Mouse (Mus musculus) small intestine, adult 2 months (tissue): Measurements from ENCODE around the gene Cldn7. TPM values are rescaled to one million over a fixed set of nuclear protein-coding genes. Genes with fewer than 3 reads are reported as not detected.

ENCODE experiments used
- H3K27ac ChIP-seq: fragments of 200-500 bp; 2 replicates; pipeline ENCODE4 v1.5.1; 2012; ENCODE audit warnings: low read depth, low read length, control low read depth, inconsistent platforms; ENCODE audit not compliant: insufficient read depth
- H3K27me3 ChIP-seq: fragments of 200-500 bp; 2 replicates; pipeline ENCODE4 v1.6.1; 2012; ENCODE audit warnings: mild to moderate bottlenecking, moderate library complexity, low read length, inconsistent platforms; ENCODE audit not compliant: control insufficient read depth, insufficient read depth
- H3K36me3 ChIP-seq: fragments of 200-500 bp; 2 replicates; pipeline ENCODE4 v1.6.1; 2012; ENCODE audit warnings: mild to moderate bottlenecking, low read length, control low read depth, inconsistent platforms; ENCODE audit not compliant: control insufficient read depth, insufficient read depth
- H3K4me1 ChIP-seq: fragments of 200-500 bp; 2 replicates; pipeline ENCODE4 v1.6.1; 2012; ENCODE audit warnings: low read length, inconsistent platforms, mixed read lengths; ENCODE audit not compliant: control insufficient read depth, insufficient read depth, insufficient read length
- H3K4me3 ChIP-seq: fragments of 200-500 bp; 2 replicates; pipeline ENCODE4 v1.5.1; 2012; ENCODE audit warnings: low read depth, mild to moderate bottlenecking, control low read depth, inconsistent platforms, low read length, moderate library complexity
- CTCF ChIP-seq: fragments of 200-500 bp; IDR thresholded peaks from 2 replicates; pipeline ENCODE4 v1.5.1; 2012; ENCODE audit warnings: low read depth, mild to moderate bottlenecking, control low read depth, inconsistent platforms, low read length, moderate library complexity, mixed read lengths; ENCODE audit not compliant: insufficient replicate concordance, insufficient read length; ENCODE audit errors: extremely low read depth
- POLR2A ChIP-seq: fragments of 200-500 bp; IDR thresholded peaks from 2 replicates; pipeline ENCODE4 v1.6.1; 2012; ENCODE audit warnings: low read depth, mild to moderate bottlenecking, control low read depth, inconsistent platforms, low read length, moderate library complexity
- WGBS: fragments of 180-500 bp; shearing (Covaris S2); methylation state at CpG from one replicate; pipeline ENCODE4 v1.1.7; 2018; 5-methylcytosine and 5-hydroxymethylcytosine counted together
- polyA plus RNA-seq: library from polyadenylated mRNA; depleted of rRNA; stranded (reverse); fragments of >200 nt; gene quantifications from 2 replicates; pipeline ENCODE4 v1.2.3, GENCODE M21; 2012

Gene Cldn7
- polyA plus RNA-seq, 1 experiment: 1,844 TPM

- Histone ChIP-seq H3K27ac (no peak overlapping the region), H3K36me3 (no peaks in the 10 kb centered on the region), H3K4me1 (peaks cover 11% of the 10 kb centered on the region), H3K4me3 (no peak overlapping the region), H3K27me3 (peaks cover 11% of the 10 kb centered on the region; the same call in 1 of the 2 replicates)
- WGBS: 11% methylated on average over 6 of the region's 6 CpGs
- TF ChIP-seq POLR2A: no peak
- TF ChIP-seq CTCF: no peak
These were observed 29.9 kb upstream of the Cldn7 start for GRCm38 (mm10) chr11:69934681-69935080.

- Histone ChIP-seq H3K27me3 (peaks cover 11% of the 10 kb centered on the region; the same call in 1 of the 2 replicates), H3K4me1 (peaks cover 11% of the 10 kb centered on the region), H3K27ac (no peak within 1 kb of the TSS), H3K36me3 (no peaks in the 10 kb centered on the region), H3K4me3 (peak within 1 kb of the TSS; percentile 49)
- no peak for TF ChIP-seq CTCF
- TF ChIP-seq POLR2A: no peak
- 2% methylated on average over 49 of the region's 62 CpGs for WGBS
These were observed 29.3 kb upstream of the Cldn7 start, which contains the start of gene Ybx2 for GRCm38 (mm10) chr11:69935137-69935879. Gene Ybx2, plus strand, starts transcription at chr11:69935796.

GRCm38 (mm10) chr11:69936156-69936555, 28.4 kb upstream of the Cldn7 start:
- no peak for TF ChIP-seq POLR2A
- no peak for TF ChIP-seq CTCF
- Histone ChIP-seq H3K27me3 (peaks cover 11% of the 10 kb centered on the region; the same call in 1 of the 2 replicates), H3K4me1 (peaks cover 11% of the 10 kb centered on the region), H3K36me3 (no peaks in the 10 kb centered on the region), H3K4me3 (peak overlapping the region; percentile 49), H3K27ac (no peak overlapping the region)
- WGBS: 2% methylated on average over 30 of the region's 30 CpGs

- H3K4me1 ChIP-seq: peaks cover 11% of the 10 kb centered on the region
- 10% methylated on average over 9 of the region's 9 CpGs for WGBS
- H3K27ac ChIP-seq: 0 out of 2 replicates have a peak overlapping the region, but pooled peaks have one; percentile 13
- H3K27me3 ChIP-seq: peaks cover 11% of the 10 kb centered on the region; the same call in 1 of the 2 replicates
- no peak overlapping the region for H3K4me3 ChIP-seq
- TF ChIP-seq CTCF (no peak), POLR2A (no peak)
- no peaks in the 10 kb centered on the region for H3K36me3 ChIP-seq
These were observed 27.7 kb upstream of the Cldn7 start for GRCm38 (mm10) chr11:69936714-69937347.

- Histone ChIP-seq H3K27me3 (peaks cover 11% of the 10 kb centered on the region; the same call in 1 of the 2 replicates), H3K36me3 (no peaks in the 10 kb centered on the region), H3K4me3 (no peak overlapping the region), H3K27ac (no peak overlapping the region), H3K4me1 (peaks cover 11% of the 10 kb centered on the region)
- WGBS: 29% methylated on average over 4 of the region's 4 CpGs
- TF ChIP-seq CTCF (no peak), POLR2A (no peak)
These were observed 27.2 kb upstream of the Cldn7 start for GRCm38 (mm10) chr11:69937385-69937784.

- Histone ChIP-seq H3K4me1 (peaks cover 11% of the 10 kb centered on the region), H3K27me3 (peaks cover 11% of the 10 kb centered on the region; the same call in 1 of the 2 replicates), H3K27ac (no peak overlapping the region), H3K4me3 (no peak overlapping the region), H3K36me3 (no peaks in the 10 kb centered on the region)
- WGBS: 72% methylated on average over 5 of the region's 5 CpGs
- no peak for TF ChIP-seq CTCF
- TF ChIP-seq POLR2A: no peak
These were observed 26.7 kb upstream of the Cldn7 start for GRCm38 (mm10) chr11:69937834-69938233.

GRCm38 (mm10) chr11:69938401-69938979, 26.1 kb upstream of the Cldn7 start:
- 39% methylated on average over 9 of the region's 9 CpGs for whole genome bisulfite sequencing
- peaks cover 11% of the 10 kb centered on the region for H3K4me1 ChIP-seq
- TF ChIP-seq CTCF (no peak), POLR2A (no peak)
- no peak overlapping the region for H3K4me3 ChIP-seq
- H3K27me3 ChIP-seq: peaks cover 11% of the 10 kb centered on the region; the same call in 1 of the 2 replicates
- H3K27ac ChIP-seq: no peak overlapping the region
- no peaks in the 10 kb centered on the region for H3K36me3 ChIP-seq
